Mouse (Mus musculus) midbrain, embryonic 16.5 days (tissue): ENCODE data around the gene Olfr284. TPM values are rescaled to one million over a fixed set of nuclear protein-coding genes. Genes with fewer than 3 reads are reported as not detected.

ENCODE experiments used
- ATAC-seq: fragments of 200-750 bp; cut with Nextera tagmentation; 2 replicates; pipeline ENCODE4 v1.8.0; 2017; ENCODE audit warnings: moderate TSS enrichment
- H3K27ac ChIP-seq: fragments of 300-500 bp; sonication (generic); 2 replicates; pipeline ENCODE4 v1.5.1; 2014; ENCODE audit warnings: mild to moderate bottlenecking, low read length, mixed read lengths
- H3K27me3 ChIP-seq: fragments of 300-500 bp; sonication (generic); 2 replicates; pipeline ENCODE4 v1.6.1; 2014; ENCODE audit warnings: low read depth, low read length, mixed read lengths; ENCODE audit not compliant: control insufficient read depth, insufficient read depth
- H3K36me3 ChIP-seq: fragments of 300-500 bp; sonication (generic); 2 replicates; pipeline ENCODE4 v1.6.1; 2014; ENCODE audit warnings: mild to moderate bottlenecking, low read length, moderate library complexity, mixed read lengths; ENCODE audit not compliant: control insufficient read depth, insufficient read depth
- H3K4me1 ChIP-seq: fragments of 300-500 bp; sonication (generic); 2 replicates; pipeline ENCODE4 v1.6.1; 2014; ENCODE audit warnings: mild to moderate bottlenecking, low read length, mixed read lengths; ENCODE audit not compliant: control insufficient read depth, insufficient read depth
- H3K4me2 ChIP-seq: fragments of 300-500 bp; sonication (generic); 2 replicates; pipeline ENCODE4 v1.6.1; 2014; ENCODE audit warnings: mild to moderate bottlenecking, low read length, mixed read lengths
- H3K4me3 ChIP-seq: fragments of 300-500 bp; sonication (generic); 2 replicates; pipeline ENCODE4 v1.5.1; 2014; ENCODE audit warnings: low read depth, mild to moderate bottlenecking, low read length, moderate library complexity, mixed read lengths
- H3K9ac ChIP-seq: fragments of 300-500 bp; sonication (generic); 2 replicates; pipeline ENCODE4 v1.6.1; 2014; ENCODE audit warnings: low read depth, low read length, mixed read lengths
- H3K9me3 ChIP-seq: fragments of 300-500 bp; sonication (generic); replicated peaks from 2 replicates; pipeline ENCODE4 v1.6.1; 2014; ENCODE audit warnings: mild to moderate bottlenecking, low read length, mixed read lengths; ENCODE audit not compliant: control insufficient read depth, poor library complexity, severe bottlenecking
- WGBS: fragments of 180-500 bp; shearing (Covaris S2); extraction: QIAGEN DNeasy Blood & Tissue Kit; methylation state at CpG from one replicate; pipeline ENCODE4 v1.1.7; 2014; 5-methylcytosine and 5-hydroxymethylcytosine counted together
- polyA plus RNA-seq: library from polyadenylated mRNA; unstranded; fragments of >200 nt; fragmentation: Nextera tagmentation; extraction: Ambion mirVana; gene quantifications from 2 replicates; pipeline ENCODE4 v1.2.1, GENCODE M21; 2015

Gene Olfr284
- polyA plus RNA-seq: not detected in 2 replicates

GRCm38 (mm10) chr15:98340887-98341286, at the start of gene Olfr284:
Gene Olfr284 (minus strand): TSS chr15:98340987.
- WGBS: 90% methylated on average over 8 of the region's 8 CpGs
- Histone ChIP-seq H3K9ac (no peak within 1 kb of the TSS), H3K9me3 (no peaks in the 10 kb centered on the region), H3K4me1 (no peaks in the 10 kb centered on the region), H3K36me3 (no peaks in the 10 kb centered on the region), H3K4me3 (no peak within 1 kb of the TSS), H3K27ac (no peak within 1 kb of the TSS), H3K4me2 (no peak within 1 kb of the TSS), H3K27me3 (no peaks in the 10 kb centered on the region)
- no peak for ATAC-seq

GRCm38 (mm10) chr15:98389796-98390195, 49.0 kb upstream of the Olfr284 start:
- H3K9ac ChIP-seq: no peak overlapping the region
- H3K9me3 ChIP-seq: no peaks in the 10 kb centered on the region
- no peaks in the 10 kb centered on the region for H3K27me3 ChIP-seq
- no peaks in the 10 kb centered on the region for H3K4me1 ChIP-seq
- H3K27ac ChIP-seq: no peak overlapping the region
- no peak for ATAC-seq
- WGBS: 32% methylated on average over 7 of the region's 7 CpGs
- no peaks in the 10 kb centered on the region for H3K36me3 ChIP-seq
- no peak overlapping the region for H3K4me3 ChIP-seq
- no peak overlapping the region for H3K4me2 ChIP-seq

DNA sequence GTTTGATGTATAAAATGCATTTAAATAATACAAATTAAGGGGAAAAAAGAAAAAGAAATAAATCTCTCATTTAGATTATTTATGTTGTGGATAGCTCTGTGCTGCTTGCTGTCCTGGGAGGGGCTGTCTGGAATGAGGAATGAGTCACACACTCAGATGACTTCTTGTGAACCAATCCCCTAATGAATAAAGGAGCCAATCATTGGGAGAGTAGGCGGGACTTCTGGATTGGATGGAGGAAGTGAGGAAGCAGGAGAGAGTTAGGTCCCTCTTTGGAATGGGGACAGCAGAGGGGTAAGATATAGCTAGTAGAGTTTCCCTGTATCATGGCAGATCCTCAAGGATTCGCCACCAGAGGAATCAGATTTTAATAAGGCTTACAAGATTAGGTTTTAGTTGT, 46.8 kb upstream of the Olfr284 start:
- Histone ChIP-seq H3K9ac (no peak overlapping the region), H3K27ac (no peak overlapping the region), H3K4me2 (no peak overlapping the region), H3K4me1 (no peaks in the 10 kb centered on the region), H3K4me3 (no peak overlapping the region), H3K9me3 (no peaks in the 10 kb centered on the region), H3K36me3 (no peaks in the 10 kb centered on the region), H3K27me3 (no peaks in the 10 kb centered on the region)
- 77% methylated on average over 2 of the region's 2 CpGs for WGBS
- ATAC-seq: no peak

DNA sequence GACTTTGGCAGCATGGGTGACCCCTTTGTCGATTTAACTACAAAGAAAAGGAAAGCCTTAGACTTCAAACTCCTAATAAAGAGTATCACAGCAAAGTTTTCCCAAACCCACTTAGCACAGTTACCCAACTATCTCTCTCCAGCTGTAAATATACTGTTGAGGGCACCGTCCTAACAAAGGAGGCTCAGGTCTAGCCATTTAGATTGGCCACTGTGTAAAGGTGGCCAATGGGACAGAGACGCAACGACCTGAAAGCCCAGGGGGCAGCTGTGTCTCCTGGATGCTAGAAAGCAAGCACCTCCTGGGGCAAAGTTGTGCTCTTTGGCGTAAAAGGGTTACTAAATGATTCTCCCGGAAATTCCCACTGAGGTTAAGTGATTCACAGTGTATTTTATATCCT, 40.1 kb upstream of the Olfr284 start, which contains the start of gene Olfr283:
Olfr283 (minus strand) TSS at position 101 of the 400 bp plus-strand sequence.
- Histone ChIP-seq H3K9ac (no peak within 1 kb of the TSS), H3K4me3 (no peak within 1 kb of the TSS), H3K36me3 (no peaks in the 10 kb centered on the region), H3K27me3 (no peaks in the 10 kb centered on the region), H3K9me3 (no peaks in the 10 kb centered on the region), H3K27ac (no peak within 1 kb of the TSS), H3K4me1 (no peaks in the 10 kb centered on the region), H3K4me2 (no peak within 1 kb of the TSS)
- WGBS: 85% methylated on average over 6 of the region's 6 CpGs
- no peak for ATAC-seq

GRCm38 (mm10) chr15:98378209-98378608, 37.4 kb upstream of the Olfr284 start:
- Histone ChIP-seq H3K27ac (no peak overlapping the region), H3K9ac (no peak overlapping the region), H3K4me1 (no peaks in the 10 kb centered on the region), H3K4me2 (no peak overlapping the region), H3K36me3 (no peaks in the 10 kb centered on the region), H3K9me3 (no peaks in the 10 kb centered on the region), H3K4me3 (no peak overlapping the region), H3K27me3 (no peaks in the 10 kb centered on the region)
- ATAC-seq: no peak
- WGBS: 92% methylated on average over 13 of the region's 13 CpGs

DNA sequence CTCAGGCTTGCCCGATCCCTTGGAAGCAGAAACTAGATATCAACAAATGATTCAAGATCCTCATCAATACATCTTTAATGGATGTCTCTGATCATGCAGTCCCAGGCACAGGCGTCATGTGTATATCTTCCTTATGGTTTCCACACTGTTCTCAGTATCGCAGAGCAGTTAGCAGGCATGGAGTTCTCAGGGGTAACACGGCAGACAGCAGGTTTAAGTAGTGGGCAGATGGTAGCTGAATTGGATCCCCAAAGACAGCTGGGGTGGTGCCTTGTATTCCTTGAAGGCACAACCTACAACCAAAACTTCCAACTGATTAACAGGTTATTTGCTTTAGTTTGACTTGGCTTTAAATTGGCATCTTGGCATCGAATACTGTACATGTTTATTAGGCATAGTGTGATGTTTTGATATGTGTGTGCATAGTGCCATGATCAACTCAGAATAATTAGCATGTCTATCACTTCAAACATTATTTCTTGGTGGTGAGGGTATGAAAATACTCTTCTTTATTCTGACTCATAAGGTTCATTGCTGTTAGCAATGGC, 23.5 kb downstream of the Olfr284 start, which contains the start of gene Olfr285:
Olfr285 (minus strand) TSS at position 177 of the 548 bp plus-strand sequence.
- no peaks in the 10 kb centered on the region for H3K9me3 ChIP-seq

DNA sequence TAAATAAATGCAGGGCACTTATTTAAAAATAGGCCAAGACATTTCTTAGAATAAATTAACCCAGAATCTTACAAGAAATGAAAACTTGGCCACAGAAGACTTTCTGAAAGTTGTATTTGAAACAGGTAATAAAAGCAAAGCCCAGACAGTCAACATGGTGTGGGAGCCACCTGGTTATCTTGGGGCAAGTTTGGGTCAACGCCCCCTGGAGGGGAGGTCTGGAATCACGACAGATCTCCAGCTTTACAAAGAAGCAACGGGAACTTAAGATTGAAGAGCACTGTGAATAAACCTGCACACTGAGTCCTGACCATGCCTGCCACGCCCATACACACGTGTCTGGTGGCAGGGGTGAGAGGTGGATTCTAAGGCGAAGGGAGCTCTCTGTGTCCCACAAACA, 25.1 kb downstream of the Olfr284 start:
- no peaks in the 10 kb centered on the region for H3K27me3 ChIP-seq
- H3K9me3 ChIP-seq: no peaks in the 10 kb centered on the region
- H3K4me2 ChIP-seq: no peak overlapping the region
- no peak overlapping the region for H3K9ac ChIP-seq
- H3K27ac ChIP-seq: no peak overlapping the region
- no peak for ATAC-seq
- 50% methylated on average over 6 of the region's 6 CpGs for WGBS
- no peaks in the 10 kb centered on the region for H3K36me3 ChIP-seq
- no peak overlapping the region for H3K4me3 ChIP-seq
- no peaks in the 10 kb centered on the region for H3K4me1 ChIP-seq

More for the DNA sequence above, 23.5 kb downstream of the Olfr284 start, which contains the start of gene Olfr285:
- H3K4me3 ChIP-seq: no peak within 1 kb of the TSS
- H3K4me1 ChIP-seq: no peaks in the 10 kb centered on the region
- H3K27me3 ChIP-seq: no peaks in the 10 kb centered on the region
- H3K9ac ChIP-seq: no peak within 1 kb of the TSS
- H3K4me2 ChIP-seq: no peak within 1 kb of the TSS
- no peak for ATAC-seq
- no peaks in the 10 kb centered on the region for H3K36me3 ChIP-seq
- 92% methylated on average over 5 of the region's 5 CpGs for WGBS
- H3K27ac ChIP-seq: no peak within 1 kb of the TSS

- Histone ChIP-seq H3K27me3 (no peaks in the 10 kb centered on the region), H3K4me1 (peaks cover 4% of the 10 kb centered on the region; the same call in 1 of the 2 replicates), H3K36me3 (0 out of 2 replicates have a peak, but pooled peaks cover 3% of the 10 kb centered on the region), H3K4me2 (peak within 1 kb of the TSS; percentile 70), H3K27ac (peak within 1 kb of the TSS; percentile 47), H3K4me3 (peak within 1 kb of the TSS; percentile 83), H3K9me3 (0 out of 2 replicates have a peak, but pooled peaks cover 2% of the 10 kb centered on the region), H3K9ac (peak within 1 kb of the TSS; percentile 91)
- WGBS: 3% methylated on average over 35 of the region's 60 CpGs
- peak; percentile 86 for ATAC-seq
These were observed 44.9 kb downstream of the Olfr284 start, which contains the start of gene Zfp641 for GRCm38 (mm10) chr15:98295628-98296551. Gene Zfp641 (minus strand): TSS chr15:98296161.

DNA sequence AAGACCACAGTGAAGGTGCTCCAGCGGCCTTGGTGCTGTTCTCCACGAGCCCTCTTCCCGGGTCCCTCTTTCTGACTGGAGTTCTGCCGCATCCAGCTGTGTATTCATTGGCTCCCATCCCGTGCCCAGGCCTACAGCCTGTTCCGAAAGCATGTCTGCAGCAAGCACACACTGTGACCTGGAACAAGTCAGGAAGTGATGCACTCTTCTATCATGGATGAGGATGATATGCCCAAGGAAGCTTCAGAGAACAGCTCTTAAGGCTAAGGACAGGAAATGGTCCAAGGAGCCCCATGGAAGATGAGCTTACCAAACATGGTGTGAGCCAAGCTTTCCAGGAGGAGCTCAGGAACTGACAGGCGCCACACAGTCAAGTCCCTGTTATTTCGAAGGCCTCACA, 47.1 kb downstream of the Olfr284 start:
- Histone ChIP-seq H3K9me3 (no peaks in the 10 kb centered on the region), H3K9ac (no peak overlapping the region), H3K4me3 (no peak overlapping the region), H3K36me3 (peaks cover 10% of the 10 kb centered on the region), H3K4me2 (no peak overlapping the region), H3K27ac (no peak overlapping the region), H3K27me3 (no peaks in the 10 kb centered on the region), H3K4me1 (peaks cover 4% of the 10 kb centered on the region; the same call in 1 of the 2 replicates)
- no peak for ATAC-seq
- 89% methylated on average over 8 of the region's 8 CpGs for WGBS
